Mouse (Mus musculus): Measurements from ENCODE around the gene Izumo2.
"Not testable (repeated sequence)": the region's sequence is repeated elsewhere in the genome, so short reads cannot be mapped to it uniquely, and the experiment has no call there.

Izumo2 gene

GRCm38 (mm10) chr7:44701921-44702320 lies 6.6 kb upstream of the Izumo2 start:
- peak; percentile 70 for DNase-seq

GRCm38 (mm10) chr7:44702985-44703384 lies 5.6 kb upstream of the Izumo2 start:
- no peak for DNase-seq

GRCm38 (mm10) chr7:44704363-44704762 lies 4.2 kb upstream of the Izumo2 start:
- peak; percentile 37 for DNase-seq

- no peak for DNase-seq
Observed at GRCm38 (mm10) chr7:44705086-44705485, 3.5 kb upstream of the Izumo2 start.

GRCm38 (mm10) chr7:44706322-44706721 lies 2.2 kb upstream of the Izumo2 start:
- no peak for DNase-seq

- no peak for DNase-seq
Observed at GRCm38 (mm10) chr7:44707169-44707675, 1.3 kb upstream of the Izumo2 start.

GRCm38 (mm10) chr7:44708093-44708492 lies 449 bp upstream of the Izumo2 start:
- not testable (repeated sequence) for DNase-seq

GRCm38 (mm10) chr7:44709881-44710280 lies 1.3 kb downstream of the Izumo2 start:
- DNase-seq: no peak

GRCm38 (mm10) chr7:44722058-44722457 lies 13.5 kb downstream of the Izumo2 start:
- no peak for DNase-seq

GRCm38 (mm10) chr7:44724316-44724715 lies 15.8 kb downstream of the Izumo2 start:
- no peak for DNase-seq

- no peak for DNase-seq
Observed at GRCm38 (mm10) chr7:44726343-44726742, 17.8 kb downstream of the Izumo2 start.

- no peak for DNase-seq
Observed at GRCm38 (mm10) chr7:44727151-44727550, 18.6 kb downstream of the Izumo2 start.

- DNase-seq: no peak
Observed at GRCm38 (mm10) chr7:44728082-44728975, 19.8 kb downstream of the Izumo2 start.

GRCm38 (mm10) chr7:44733723-44734122 lies 25.2 kb downstream of the Izumo2 start:
- DNase-seq: no peak

GRCm38 (mm10) chr7:44741361-44741760 lies 32.8 kb downstream of the Izumo2 start:
- DNase-seq: no peak

- no peak for DNase-seq
Observed at GRCm38 (mm10) chr7:44744270-44744669, 35.7 kb downstream of the Izumo2 start.

- peak; percentile 69 for DNase-seq
Observed at GRCm38 (mm10) chr7:44745076-44745475, 36.5 kb downstream of the Izumo2 start.

GRCm38 (mm10) chr7:44747115-44747514 lies 38.6 kb downstream of the Izumo2 start:
- DNase-seq: no peak

GRCm38 (mm10) chr7:44748101-44749044 lies 39.8 kb downstream of the Izumo2 start, which contains the start of gene Vrk3:
Gene Vrk3 (plus strand): TSS chr7:44748413.
- peak; percentile 94 for DNase-seq

- DNase-seq: not testable (repeated sequence)
Observed at GRCm38 (mm10) chr7:44750950-44751349, 42.4 kb downstream of the Izumo2 start, which contains the start of gene Zfp473. Gene Zfp473 (minus strand): TSS chr7:44751050.

GRCm38 (mm10) chr7:44757164-44757563 lies 48.6 kb downstream of the Izumo2 start:
- DNase-seq: no peak

GRCm38 (mm10) chr7:44760366-44760765 lies 51.8 kb downstream of the Izumo2 start:
- DNase-seq: no peak

GRCm38 (mm10) chr7:44768129-44768528 lies 59.6 kb downstream of the Izumo2 start:
- no peak for DNase-seq
